Mouse (Mus musculus): Measurements from ENCODE around the gene Ly6g6e.
A peak's percentile ranks its signal among the peaks of the same experiment; 100 is the strongest.
"Not testable (repeated sequence)": the region's sequence is repeated elsewhere in the genome, so short reads cannot be mapped to it uniquely, and the experiment has no call there.

Ly6g6e gene

DNA sequence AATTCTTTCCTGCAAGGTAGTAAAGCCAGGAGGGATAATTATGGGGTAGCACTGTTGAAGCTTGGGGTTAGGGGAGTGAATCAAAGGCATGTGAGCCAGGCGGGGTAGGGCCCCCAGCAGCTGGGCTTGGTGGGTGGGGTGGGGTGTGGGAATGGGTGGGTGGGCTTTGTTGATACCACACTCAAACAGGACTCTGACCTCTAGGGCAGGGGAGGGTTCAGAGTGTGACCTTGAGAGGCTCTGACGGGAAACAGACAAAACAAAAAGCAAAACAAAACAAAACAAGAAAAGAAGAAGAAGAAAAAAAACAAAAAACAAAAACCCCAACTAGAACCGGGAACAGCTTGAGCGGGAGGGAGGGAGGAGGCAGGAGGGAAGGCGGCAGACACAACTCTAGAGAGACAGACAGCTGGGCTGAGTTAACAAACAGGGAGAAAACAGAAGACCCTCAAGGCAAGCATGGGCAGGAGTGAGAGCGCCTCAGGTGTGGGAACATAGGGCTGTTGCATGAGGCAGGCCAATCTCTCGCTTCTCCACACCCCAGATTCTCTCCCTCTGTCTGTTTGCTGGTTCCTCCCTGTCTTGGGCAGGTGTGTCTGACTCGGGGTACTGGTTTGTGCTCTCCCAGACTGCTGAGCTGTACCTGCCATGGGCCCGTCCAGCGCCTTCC is at the start of gene Ly6g6e:
Gene Ly6g6e, plus strand, starts transcription at position 396 of the 670 bp plus-strand sequence.
- no peak for DNase-seq (ENCODE audit: low spot score in 2 of 2)

- no peak for DNase-seq (ENCODE audit: low spot score in 2 of 2)
Measured at GRCm38 (mm10) chr17:35027277-35028068, 49.2 kb upstream of the Ly6g6e start, which contains the start of gene Sapcd1. Gene Sapcd1 (minus strand): TSS chr17:35028016.

DNA sequence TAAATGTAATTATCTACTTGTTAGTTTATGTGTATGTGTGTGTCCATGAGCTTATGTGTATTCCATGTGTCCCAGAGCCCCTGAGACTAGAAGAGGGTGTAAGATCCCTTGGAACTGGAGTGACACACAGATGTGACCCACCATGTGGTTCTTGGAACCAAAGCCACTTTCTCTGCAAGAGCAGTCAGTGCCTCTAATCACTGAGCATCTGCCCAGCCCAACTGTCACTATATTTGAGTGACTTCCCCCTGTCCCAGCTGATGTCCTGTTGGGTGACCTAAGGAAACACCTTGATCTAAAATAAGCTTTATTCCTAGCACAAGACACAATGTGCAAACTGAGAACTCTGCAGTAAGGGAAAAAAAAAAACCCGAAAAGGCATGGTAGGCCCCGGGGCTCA is 48.4 kb upstream of the Ly6g6e start:
- DNase-seq (ENCODE audit: low spot score in 2 of 2) = no peak

- DNase-seq (ENCODE audit: low spot score in 2 of 2) = no peak
Measured at GRCm38 (mm10) chr17:35029691-35030532, 46.8 kb upstream of the Ly6g6e start.

- no peak for DNase-seq (ENCODE audit: low spot score in 2 of 2)
Measured at GRCm38 (mm10) chr17:35031272-35031671, 45.4 kb upstream of the Ly6g6e start.

GRCm38 (mm10) chr17:35031880-35032279 is 44.8 kb upstream of the Ly6g6e start:
- no peak for DNase-seq (ENCODE audit: low spot score in 2 of 2)

DNA sequence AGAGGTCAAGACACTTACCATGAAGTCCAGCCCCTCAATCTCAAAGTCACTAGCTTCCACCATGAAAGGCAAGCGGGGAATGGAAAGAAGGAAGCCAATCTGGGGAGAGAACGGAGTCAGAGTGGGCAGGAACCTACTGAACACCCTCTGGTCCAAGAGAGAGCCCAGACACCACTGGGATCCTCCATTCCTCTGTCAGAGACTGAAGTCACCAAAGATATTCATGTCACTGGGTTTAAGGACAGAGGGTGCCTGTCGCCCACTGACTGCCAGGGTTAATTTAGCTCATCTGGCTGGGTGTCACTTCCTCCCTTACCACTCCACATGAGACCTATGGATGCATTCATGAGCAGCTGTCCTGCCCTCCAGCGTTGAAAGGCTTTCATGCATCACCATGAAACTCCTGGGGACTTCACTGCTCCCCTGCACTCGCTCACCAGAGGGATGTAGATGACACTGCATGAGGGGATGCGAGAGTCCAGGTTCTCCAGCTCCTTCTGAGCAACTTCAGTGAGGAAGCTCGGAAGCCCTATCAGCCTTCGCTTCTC is 44.3 kb upstream of the Ly6g6e start:
- DNase-seq (ENCODE audit: low spot score in 2 of 2) = no peak

- not testable (repeated sequence) for DNase-seq (ENCODE audit: low spot score in 2 of 2)
Measured at GRCm38 (mm10) chr17:35033703-35034102, 43.0 kb upstream of the Ly6g6e start.

DNA sequence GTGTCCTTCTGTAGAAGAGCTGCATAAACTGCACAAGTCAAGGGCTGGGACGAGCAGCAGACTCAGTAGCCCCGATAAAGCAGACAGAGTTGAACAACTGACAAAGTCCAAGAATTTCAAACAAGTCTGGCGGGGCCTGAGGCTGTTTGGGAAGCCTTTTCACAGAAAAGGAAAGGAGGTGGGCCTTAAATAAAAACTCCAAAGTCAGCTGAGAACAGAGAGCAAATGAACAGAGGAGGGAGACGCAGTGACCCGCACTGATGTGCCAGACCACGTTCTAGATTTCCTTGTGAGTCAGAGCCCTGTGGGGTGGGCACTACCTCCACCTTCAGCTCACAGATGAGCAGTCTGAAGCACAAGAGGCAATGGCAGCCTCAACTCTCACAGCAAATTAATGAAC is 41.8 kb upstream of the Ly6g6e start:
- no peak for DNase-seq (ENCODE audit: low spot score in 2 of 2)

DNA sequence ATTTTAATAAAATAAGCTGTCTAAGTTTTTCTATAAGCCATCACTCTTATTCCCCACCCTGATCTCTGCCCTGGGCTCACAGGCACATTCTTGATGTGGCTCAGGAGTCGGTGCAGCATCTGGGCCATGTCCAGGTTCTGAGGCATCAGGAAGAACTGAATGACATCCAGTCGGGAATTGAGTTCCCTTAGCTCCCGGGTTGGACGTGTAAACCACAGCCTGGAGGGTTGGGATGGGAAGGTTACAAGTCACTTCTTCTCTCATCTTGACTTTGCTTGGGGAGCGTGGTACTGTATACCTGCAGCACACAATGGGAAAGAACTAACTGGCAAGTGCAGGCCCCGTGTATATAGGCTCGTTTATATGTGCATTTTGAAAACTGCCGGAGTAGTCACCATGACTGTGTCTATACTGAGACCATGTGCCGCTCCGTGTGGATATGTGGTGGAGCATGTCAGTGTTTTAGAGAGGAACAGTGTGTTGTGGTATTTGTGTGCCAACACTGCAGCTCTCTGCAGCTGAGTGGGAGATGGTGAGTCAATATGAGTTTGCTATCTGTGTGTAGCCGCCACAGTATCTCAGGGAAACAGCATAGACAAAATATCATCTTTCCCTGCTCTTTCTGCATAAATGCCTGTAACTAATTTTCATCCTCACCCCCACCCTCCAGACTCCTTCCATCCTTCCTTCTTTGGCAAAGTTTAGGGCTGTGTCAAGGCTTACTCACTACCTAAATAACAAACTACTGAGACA is 37.4 kb upstream of the Ly6g6e start:
- peak in 1 of 2 experiments; percentile 46 for DNase-seq (ENCODE audit: low spot score in 2 of 2)

GRCm38 (mm10) chr17:35043794-35044193 is 32.9 kb upstream of the Ly6g6e start:
- DNase-seq (ENCODE audit: low spot score in 2 of 2) = no peak

- no peak for DNase-seq (ENCODE audit: low spot score in 2 of 2)
Measured at GRCm38 (mm10) chr17:35044904-35045806, 31.5 kb upstream of the Ly6g6e start.

DNA sequence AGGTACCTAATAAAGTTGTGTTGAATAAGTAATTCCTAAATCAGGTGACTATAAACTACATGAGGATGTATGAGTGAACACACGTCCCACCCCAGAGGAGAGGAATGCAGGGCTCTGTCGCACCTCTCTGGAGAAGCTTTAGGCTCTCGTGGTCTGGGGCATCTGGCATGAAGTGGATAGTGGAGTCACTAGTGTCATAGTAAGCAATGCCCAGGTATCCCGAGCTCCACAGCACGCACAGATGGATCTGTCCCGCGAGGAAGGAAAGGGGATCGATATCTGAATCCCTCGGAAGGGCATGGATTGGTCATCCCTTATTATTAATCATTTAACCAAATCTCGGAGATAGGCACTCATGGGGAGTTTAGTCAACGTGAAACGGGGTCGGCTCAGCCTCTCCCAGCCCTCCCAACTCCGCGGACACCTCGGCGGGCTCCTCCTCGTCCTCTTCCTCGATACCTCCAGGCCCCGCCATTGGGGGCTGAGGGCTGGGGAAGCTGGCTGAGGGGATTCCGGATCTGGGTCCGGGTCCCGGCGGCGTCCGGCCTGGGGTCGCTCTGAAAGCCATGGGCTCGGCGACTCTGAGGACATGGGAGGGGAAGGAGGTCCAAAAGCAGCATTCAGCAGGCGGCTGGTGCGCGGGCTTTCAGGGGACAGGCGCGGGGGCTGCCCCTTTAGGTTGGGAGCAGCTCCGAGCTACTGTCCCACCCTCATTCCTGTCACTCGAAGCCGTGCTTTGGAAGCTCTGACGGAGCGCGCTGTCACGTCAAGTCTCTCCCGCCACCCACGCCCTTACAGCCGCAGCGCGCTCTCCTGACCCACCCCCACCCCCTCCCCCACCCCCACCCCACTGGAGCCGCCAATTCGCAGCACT is 30.7 kb upstream of the Ly6g6e start:
- DNase-seq (ENCODE audit: low spot score in 2 of 2) = no peak

DNA sequence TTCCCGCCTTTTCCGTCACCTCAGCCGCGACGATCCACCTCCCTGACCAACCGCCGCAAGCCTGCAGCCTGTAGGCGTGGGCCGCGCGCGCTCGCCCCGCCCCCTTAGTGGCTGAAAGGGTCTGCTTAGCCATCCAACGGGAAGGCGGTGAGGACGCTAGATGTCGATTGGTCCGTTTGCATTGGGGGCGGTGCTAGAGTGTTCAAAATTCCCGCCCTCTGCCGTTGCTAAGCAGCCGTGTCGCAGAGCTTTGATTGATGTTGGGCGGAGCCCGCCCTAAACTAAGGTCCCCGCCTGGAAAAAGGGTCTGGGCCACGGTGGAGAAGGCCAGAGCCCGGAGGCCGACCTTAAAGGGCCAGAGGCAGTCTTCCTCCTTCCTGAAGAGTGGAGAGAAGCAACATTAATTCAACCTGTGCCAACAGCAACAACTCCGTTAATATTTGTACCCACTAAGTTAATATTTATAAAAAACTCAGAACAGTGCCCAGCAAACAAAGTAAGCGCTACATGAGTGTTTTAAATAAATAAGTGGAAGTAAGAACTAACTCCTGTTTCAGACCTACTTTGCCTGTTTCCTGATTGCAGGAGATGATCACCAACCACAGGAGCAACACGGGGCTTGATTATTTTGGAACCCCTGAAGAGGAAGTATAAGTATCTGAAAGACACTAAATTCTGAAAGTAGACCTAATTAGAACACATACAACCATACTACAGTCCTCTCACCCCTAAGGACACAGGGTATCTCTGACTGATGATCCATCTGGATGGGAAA is 29.8 kb upstream of the Ly6g6e start, which contains the start of gene Msh5:
Gene Msh5, minus strand, starts transcription at position 65 of the 775 bp plus-strand sequence.
- peak; percentile 88 to 96 for DNase-seq (ENCODE audit: low spot score in 2 of 2)

- no peak for DNase-seq (ENCODE audit: low spot score in 2 of 2)
Measured at GRCm38 (mm10) chr17:35047688-35048087, 29.0 kb upstream of the Ly6g6e start.

DNA sequence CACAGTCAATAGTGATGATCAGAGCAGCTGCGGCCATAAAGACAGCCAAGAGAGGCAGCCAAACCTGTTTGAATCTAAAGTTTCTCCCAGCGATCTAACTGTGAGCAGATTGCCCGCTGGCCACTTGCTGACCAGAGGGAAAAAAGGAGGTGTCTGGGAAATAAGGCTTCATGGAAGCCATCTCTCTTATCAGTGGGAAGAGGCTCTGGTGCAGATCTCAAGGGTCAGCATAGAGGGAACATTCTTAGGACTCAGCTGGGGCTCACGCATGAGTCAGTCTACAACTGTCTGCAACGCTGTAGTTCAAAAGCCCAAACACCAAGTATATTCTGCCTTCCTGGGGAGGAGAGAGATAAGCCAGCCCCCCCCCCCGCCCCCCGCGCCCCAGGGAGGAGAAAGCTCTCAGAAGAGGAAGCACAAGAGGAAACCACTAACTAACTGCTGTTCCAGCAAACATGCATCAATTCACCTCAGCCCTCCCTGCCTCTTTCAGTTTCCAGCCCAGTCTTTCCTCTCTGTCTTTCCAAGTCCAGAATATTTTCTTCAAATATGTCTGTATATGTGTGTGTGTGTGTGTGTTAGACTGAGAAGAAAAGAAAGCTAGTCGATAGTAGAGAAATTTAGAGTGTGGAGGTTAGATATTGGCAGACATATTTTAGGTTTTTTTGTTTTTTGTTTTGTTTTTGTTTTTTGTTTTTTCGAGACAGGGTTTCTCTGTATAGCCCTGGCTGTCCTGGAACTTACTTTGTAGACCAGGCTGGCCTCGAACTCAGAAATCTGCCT is 28.4 kb upstream of the Ly6g6e start:
- no peak for DNase-seq (ENCODE audit: low spot score in 2 of 2)

- no peak for DNase-seq (ENCODE audit: low spot score in 2 of 2)
Measured at GRCm38 (mm10) chr17:35048932-35049440, 27.7 kb upstream of the Ly6g6e start.

Measured in left cerebral cortex, adult 9 months (tissue).